Mouse (Mus musculus) retina, embryonic 14.5 days (tissue): ENCODE data around the gene Cdkn2aipnl.
A peak's percentile ranks its signal among the peaks of the same experiment; 100 is the strongest.

Source experiments
- DNase-seq: peaks from one replicate; pipeline ENCODE4 v3.0.0-alpha.2; 2015; ENCODE audit warnings: low spot score

Cdkn2aipnl gene

GRCm38 (mm10) chr11:51967443-51968401, at the start of gene Cdkn2aipnl:
Gene Cdkn2aipnl, plus strand, starts transcription at chr11:51967661.
- DNase-seq: peak; percentile 99

GRCm38 (mm10) chr11:51917951-51918350, 49.5 kb upstream of the Cdkn2aipnl start:
- DNase-seq: no peak

- no peak for DNase-seq
Observed at GRCm38 (mm10) chr11:51918576-51918975, 48.9 kb upstream of the Cdkn2aipnl start.

GRCm38 (mm10) chr11:51921355-51922125, 45.9 kb upstream of the Cdkn2aipnl start:
- DNase-seq: no peak

- DNase-seq: no peak
Observed at GRCm38 (mm10) chr11:51922421-51922841, 45.0 kb upstream of the Cdkn2aipnl start.

GRCm38 (mm10) chr11:51925595-51925994, 41.9 kb upstream of the Cdkn2aipnl start:
- no peak for DNase-seq

- DNase-seq: no peak
Observed at GRCm38 (mm10) chr11:51926385-51926784, 41.1 kb upstream of the Cdkn2aipnl start.

GRCm38 (mm10) chr11:51927106-51927505, 40.4 kb upstream of the Cdkn2aipnl start:
- no peak for DNase-seq

GRCm38 (mm10) chr11:51931138-51931537, 36.3 kb upstream of the Cdkn2aipnl start:
- no peak for DNase-seq

GRCm38 (mm10) chr11:51931790-51932189, 35.7 kb upstream of the Cdkn2aipnl start:
- DNase-seq: no peak

GRCm38 (mm10) chr11:51934230-51934629, 33.2 kb upstream of the Cdkn2aipnl start:
- no peak for DNase-seq

GRCm38 (mm10) chr11:51935636-51936434, 31.6 kb upstream of the Cdkn2aipnl start:
- no peak for DNase-seq

GRCm38 (mm10) chr11:51937361-51937781, 30.1 kb upstream of the Cdkn2aipnl start:
- DNase-seq: peak; percentile 31

GRCm38 (mm10) chr11:51938817-51939589, 28.5 kb upstream of the Cdkn2aipnl start:
- DNase-seq: no peak

- no peak for DNase-seq
Observed at GRCm38 (mm10) chr11:51939590-51939955, 27.9 kb upstream of the Cdkn2aipnl start.

GRCm38 (mm10) chr11:51940511-51940955, 26.9 kb upstream of the Cdkn2aipnl start:
- DNase-seq: no peak

GRCm38 (mm10) chr11:51942602-51943499, 24.6 kb upstream of the Cdkn2aipnl start:
- peak; percentile 56 for DNase-seq

- DNase-seq: no peak
Observed at GRCm38 (mm10) chr11:51943500-51943841, 24.0 kb upstream of the Cdkn2aipnl start.

GRCm38 (mm10) chr11:51944239-51944638, 23.2 kb upstream of the Cdkn2aipnl start:
- DNase-seq: no peak

- DNase-seq: no peak
Observed at GRCm38 (mm10) chr11:51945548-51945947, 21.9 kb upstream of the Cdkn2aipnl start.
